Mouse (Mus musculus) midbrain, postnatal 0 days (tissue): Measurements from ENCODE around the gene 1700040F15Rik. TPM values are rescaled to one million over a fixed set of nuclear protein-coding genes. Genes with fewer than 3 reads are reported as not detected.
"Not testable (repeated sequence)": the region's sequence is repeated elsewhere in the genome, so short reads cannot be mapped to it uniquely, and the experiment has no call there.

Source experiments
- ATAC-seq: fragments of 200-750 bp; cut with Nextera tagmentation; 2 replicates; pipeline ENCODE4 v1.8.0; 2017; ENCODE audit warnings: moderate number of reproducible peaks, mild to moderate bottlenecking, moderate TSS enrichment, moderate library complexity; ENCODE audit not compliant: low FRiP score
- DNase-seq: peaks from one replicate; pipeline ENCODE4 v3.0.0-alpha.2; 2015; ENCODE audit warnings: low spot score
- H3K27ac ChIP-seq: fragments of 300-500 bp; sonication (generic); 2 replicates; pipeline ENCODE4 v1.5.1; 2014; ENCODE audit warnings: low read depth, mild to moderate bottlenecking, low read length, mixed read lengths
- H3K27me3 ChIP-seq: fragments of 300-500 bp; sonication (generic); 2 replicates; pipeline ENCODE4 v1.6.1; 2014; ENCODE audit warnings: low read length, control low read depth, mixed read lengths; ENCODE audit not compliant: insufficient read depth
- H3K36me3 ChIP-seq: fragments of 300-500 bp; sonication (generic); 2 replicates; pipeline ENCODE4 v1.6.1; 2014; ENCODE audit warnings: low read length, control low read depth, mixed read lengths; ENCODE audit not compliant: insufficient read depth
- H3K4me1 ChIP-seq: fragments of 300-500 bp; sonication (generic); 2 replicates; pipeline ENCODE4 v1.6.1; 2014; ENCODE audit warnings: mild to moderate bottlenecking, control low read depth, antibody characterized with exemption, low read length, mixed read lengths; ENCODE audit not compliant: insufficient read depth
- H3K4me2 ChIP-seq: fragments of 300-500 bp; sonication (generic); 2 replicates; pipeline ENCODE4 v1.6.1; 2014; ENCODE audit warnings: low read depth, mild to moderate bottlenecking, low read length, mixed read lengths; ENCODE audit not compliant: poor library complexity, severe bottlenecking
- H3K4me3 ChIP-seq: fragments of 300-500 bp; sonication (generic); 2 replicates; pipeline ENCODE4 v1.5.1; 2014; ENCODE audit warnings: low read depth, mild to moderate bottlenecking, low read length, moderate library complexity
- H3K9ac ChIP-seq: fragments of 300-500 bp; sonication (generic); replicated peaks from 2 replicates; pipeline ENCODE4 v1.6.1; 2014; ENCODE audit warnings: mild to moderate bottlenecking, low read length, moderate library complexity, mixed read lengths; ENCODE audit not compliant: poor library complexity, severe bottlenecking
- H3K9me3 ChIP-seq: fragments of 300-500 bp; sonication (generic); 2 replicates; pipeline ENCODE4 v1.6.1; 2016; ENCODE audit warnings: low read length, control low read depth
- WGBS: fragments of 180-500 bp; shearing (Covaris S2); extraction: QIAGEN DNeasy Blood & Tissue Kit; methylation state at CpG from one replicate; pipeline ENCODE4 v1.1.7; 2014; 5-methylcytosine and 5-hydroxymethylcytosine counted together
- polyA plus RNA-seq: library from polyadenylated mRNA; unstranded; fragments of >200 nt; fragmentation: Nextera tagmentation; extraction: Ambion mirVana; gene quantifications from 2 replicates; pipeline ENCODE4 v1.2.1, GENCODE M21; 2015
- total RNA-seq: library from RNA; depleted of rRNA; stranded (reverse); fragments of >200 nt; gene quantifications from 2 replicates; pipeline ENCODE4 v1.2.3, GENCODE M21; 2014; rRNA removed

Gene 1700040F15Rik
- total RNA-seq = not detected in 2 replicates
- polyA plus RNA-seq = not detected in 2 replicates

DNA sequence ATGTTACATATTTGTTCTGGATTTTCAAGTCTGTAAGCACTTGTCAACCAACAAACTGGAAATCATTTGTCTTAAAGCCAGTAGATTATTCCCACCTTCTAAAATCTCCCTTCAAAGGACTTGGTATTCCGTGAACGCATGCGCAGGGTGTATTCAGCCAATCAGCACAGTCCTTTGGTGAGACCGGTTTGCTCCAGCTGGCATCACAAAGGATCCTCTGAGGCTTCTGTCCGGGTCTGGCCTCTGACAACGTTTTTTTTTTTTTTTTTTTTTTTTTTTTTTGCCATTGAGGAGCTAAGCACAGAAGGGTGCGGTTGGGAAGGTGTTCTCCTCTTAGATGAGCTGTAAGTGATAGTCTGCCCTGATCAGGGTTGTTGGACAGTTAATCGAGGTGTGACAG is at the start of gene 1700040F15Rik:
1700040F15Rik (plus strand) TSS at position 301 of the 400 bp plus-strand sequence.
- not testable (repeated sequence) for H3K4me3 ChIP-seq, H3K4me2 ChIP-seq, H3K27me3 ChIP-seq, DNase-seq, H3K9ac ChIP-seq, ATAC-seq, H3K4me1 ChIP-seq, H3K36me3 ChIP-seq, H3K9me3 ChIP-seq, H3K27ac ChIP-seq
- no CpG with 5 or more reads among the region's 8 CpGs for WGBS
